Mouse (Mus musculus) heart, adult 2 months (tissue): Measurements from ENCODE around the gene Tmem41b.

ENCODE experiments used
- CTCF ChIP-seq: fragments of 200-600 bp; IDR thresholded peaks from 2 replicates; pipeline ENCODE4 v1.8.1; 2022; ENCODE audit warnings: antibody characterized with exemption, mild to moderate bottlenecking, moderate library complexity
- EP300 ChIP-seq: fragments of 200-500 bp; IDR thresholded peaks from 2 replicates; pipeline ENCODE4 v1.6.1; 2011; ENCODE audit warnings: low read depth, low read length, control low read depth; ENCODE audit not compliant: insufficient read depth
- POLR2A ChIP-seq: fragments of 200-500 bp; IDR thresholded peaks from 2 replicates; pipeline ENCODE4 v1.6.1; 2011; ENCODE audit warnings: mild to moderate bottlenecking, low read depth, low read length, control low read depth; ENCODE audit not compliant: insufficient read depth

DNA sequence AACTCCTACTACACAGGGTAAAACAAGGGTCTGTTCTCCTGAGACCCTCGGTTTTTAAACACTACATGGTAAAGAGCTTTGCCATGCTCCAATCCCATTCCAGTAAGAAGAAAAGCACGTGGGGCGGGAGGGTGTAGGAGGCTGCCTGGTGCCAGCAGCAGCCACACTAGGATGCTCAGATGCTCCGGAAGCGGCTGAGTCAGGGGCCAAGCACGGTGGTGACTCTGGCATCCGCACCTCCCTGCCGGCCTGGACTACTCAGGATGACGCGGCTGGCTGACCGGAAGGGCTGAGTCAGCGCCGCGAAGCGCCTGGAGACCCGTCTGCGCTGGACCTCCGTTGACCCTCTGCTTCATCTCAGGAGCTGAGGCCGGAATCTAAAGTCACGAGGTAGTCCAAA, 16.2 kb upstream of the Tmem41b start:
- TF ChIP-seq POLR2A (no peak), CTCF (no peak), EP300 (no peak)
